Mouse (Mus musculus): Measurements from ENCODE around the gene Frs3. TPM values are rescaled to one million over a fixed set of nuclear protein-coding genes. Genes with fewer than 3 reads are reported as not detected.
"Not testable (repeated sequence)": the region's sequence is repeated elsewhere in the genome, so short reads cannot be mapped to it uniquely, and the experiment has no call there.

Gene Frs3
- total RNA-seq (2014; rRNA removed), result 143 and 153 TPM in 2 replicates
- polyA plus RNA-seq (2015; fragmentation: Nextera tagmentation; extraction: Ambion mirVana), result 55.1 and 58.8 TPM in 2 replicates

GRCm38 (mm10) chr17:47688608-47689575 is at the start of gene Frs3:
Gene Frs3, plus strand, starts transcription at chr17:47689030.
- TF ChIP-seq CTCF (IDR thresholded peaks at IDR 0.05; ENCODE audit: low read depth), result no peak
- H3K4me1 ChIP-seq (ENCODE audit: insufficient read depth, low read length), result peaks cover 14% of the 10 kb centered on the region
- peak within 1 kb of the TSS; percentile 58 for H3K4me3 ChIP-seq (ENCODE audit: low read length)
- H3K9ac ChIP-seq (replicated peaks; ENCODE audit: low read length), result peak within 1 kb of the TSS; percentile 84
- peak; percentile 87 for DNase-seq (ENCODE audit: low spot score)
- H3K4me2 ChIP-seq (ENCODE audit: low read depth, low read length), result peak within 1 kb of the TSS; percentile 92
- H3K27me3 ChIP-seq (ENCODE audit: insufficient read depth, low read length), result no peaks in the 10 kb centered on the region
- H3K9me3 ChIP-seq (ENCODE audit: low read length), result no peaks in the 10 kb centered on the region
- peak; percentile 70 for ATAC-seq
- H3K27ac ChIP-seq, result peak within 1 kb of the TSS; percentile 87
- WGBS, result under 1% methylated on average over 58 of the region's 58 CpGs
- H3K36me3 ChIP-seq (ENCODE audit: insufficient read depth, low read length), result peaks cover 8% of the 10 kb centered on the region; the same call in 1 of the 2 replicates

DNA sequence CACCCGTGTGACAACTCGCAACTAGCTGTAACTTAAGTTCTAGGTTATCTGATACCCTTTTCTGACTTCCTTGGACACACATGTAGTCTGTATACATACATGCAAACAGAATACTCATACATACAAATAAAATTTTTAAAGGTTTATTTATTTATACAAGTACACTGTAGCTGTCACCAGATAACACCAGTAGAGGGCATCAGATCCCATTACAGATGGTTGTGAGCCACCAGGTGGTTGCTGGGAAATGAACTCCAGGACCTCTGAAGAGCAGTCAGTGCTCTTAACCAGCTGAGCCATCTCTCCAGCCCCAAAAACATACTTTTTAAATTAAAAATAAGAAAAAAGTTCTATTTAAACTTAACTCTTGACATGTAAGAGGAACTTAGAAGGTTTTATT is 45.8 kb upstream of the Frs3 start:
- peak; percentile 26; the same call in 1 of the 2 replicates for TF ChIP-seq CTCF (IDR thresholded peaks at IDR 0.05; ENCODE audit: low read depth)
- Histone ChIP-seq H3K27ac (no peak overlapping the region), H3K4me2 (ENCODE audit: low read depth, low read length) (no peak overlapping the region), H3K9ac (replicated peaks; ENCODE audit: low read length) (no peak overlapping the region), H3K36me3 (ENCODE audit: insufficient read depth, low read length) (no peaks in the 10 kb centered on the region), H3K4me3 (ENCODE audit: low read length) (no peak overlapping the region), H3K9me3 (ENCODE audit: low read length) (no peaks in the 10 kb centered on the region), H3K4me1 (ENCODE audit: insufficient read depth, low read length) (no peaks in the 10 kb centered on the region), H3K27me3 (ENCODE audit: insufficient read depth, low read length) (no peaks in the 10 kb centered on the region)
- no peak for ATAC-seq
- WGBS, result 89% methylated on average over 2 of the region's 2 CpGs
- DNase-seq (ENCODE audit: low spot score), result no peak

GRCm38 (mm10) chr17:47646683-47647082 is 42.1 kb upstream of the Frs3 start:
- no peak overlapping the region for H3K4me2 ChIP-seq (ENCODE audit: low read depth, low read length)
- 78% methylated on average over 1 of the region's 1 CpGs for WGBS
- TF ChIP-seq CTCF (IDR thresholded peaks at IDR 0.05; ENCODE audit: low read depth), result peak; percentile 73
- H3K27ac ChIP-seq, result no peak overlapping the region
- DNase-seq (ENCODE audit: low spot score) (peak; percentile 73), ATAC-seq (no peak)
- H3K4me3 ChIP-seq (ENCODE audit: low read length), result no peak overlapping the region
- no peaks in the 10 kb centered on the region for H3K9me3 ChIP-seq (ENCODE audit: low read length)
- H3K36me3 ChIP-seq (ENCODE audit: insufficient read depth, low read length), result no peaks in the 10 kb centered on the region
- H3K9ac ChIP-seq (replicated peaks; ENCODE audit: low read length), result no peak overlapping the region
- H3K27me3 ChIP-seq (ENCODE audit: insufficient read depth, low read length), result no peaks in the 10 kb centered on the region
- no peaks in the 10 kb centered on the region for H3K4me1 ChIP-seq (ENCODE audit: insufficient read depth, low read length)

GRCm38 (mm10) chr17:47648966-47649365 is 39.9 kb upstream of the Frs3 start:
- no peak overlapping the region for H3K9ac ChIP-seq (replicated peaks; ENCODE audit: low read length)
- ATAC-seq, result no peak
- no peaks in the 10 kb centered on the region for H3K9me3 ChIP-seq (ENCODE audit: low read length)
- no peaks in the 10 kb centered on the region for H3K4me1 ChIP-seq (ENCODE audit: insufficient read depth, low read length)
- no peaks in the 10 kb centered on the region for H3K27me3 ChIP-seq (ENCODE audit: insufficient read depth, low read length)
- no peak for TF ChIP-seq CTCF (IDR thresholded peaks at IDR 0.05; ENCODE audit: low read depth)
- H3K27ac ChIP-seq, result no peak overlapping the region
- WGBS, result 47% methylated on average over 4 of the region's 4 CpGs
- no peaks in the 10 kb centered on the region for H3K36me3 ChIP-seq (ENCODE audit: insufficient read depth, low read length)
- no peak overlapping the region for H3K4me2 ChIP-seq (ENCODE audit: low read depth, low read length)
- H3K4me3 ChIP-seq (ENCODE audit: low read length), result no peak overlapping the region
- no peak for DNase-seq (ENCODE audit: low spot score)

GRCm38 (mm10) chr17:47651953-47652352 is 36.9 kb upstream of the Frs3 start:
- H3K4me3 ChIP-seq (ENCODE audit: low read length), result no peak overlapping the region
- no peak for TF ChIP-seq CTCF (IDR thresholded peaks at IDR 0.05; ENCODE audit: low read depth)
- DNase-seq (ENCODE audit: low spot score) (no peak), ATAC-seq (no peak)
- no peaks in the 10 kb centered on the region for H3K36me3 ChIP-seq (ENCODE audit: insufficient read depth, low read length)
- no peaks in the 10 kb centered on the region for H3K27me3 ChIP-seq (ENCODE audit: insufficient read depth, low read length)
- H3K9ac ChIP-seq (replicated peaks; ENCODE audit: low read length), result no peak overlapping the region
- H3K4me1 ChIP-seq (ENCODE audit: insufficient read depth, low read length), result no peaks in the 10 kb centered on the region
- H3K4me2 ChIP-seq (ENCODE audit: low read depth, low read length), result no peak overlapping the region
- no peak overlapping the region for H3K27ac ChIP-seq
- no peaks in the 10 kb centered on the region for H3K9me3 ChIP-seq (ENCODE audit: low read length)
- 76% methylated on average over 2 of the region's 2 CpGs for WGBS

DNA sequence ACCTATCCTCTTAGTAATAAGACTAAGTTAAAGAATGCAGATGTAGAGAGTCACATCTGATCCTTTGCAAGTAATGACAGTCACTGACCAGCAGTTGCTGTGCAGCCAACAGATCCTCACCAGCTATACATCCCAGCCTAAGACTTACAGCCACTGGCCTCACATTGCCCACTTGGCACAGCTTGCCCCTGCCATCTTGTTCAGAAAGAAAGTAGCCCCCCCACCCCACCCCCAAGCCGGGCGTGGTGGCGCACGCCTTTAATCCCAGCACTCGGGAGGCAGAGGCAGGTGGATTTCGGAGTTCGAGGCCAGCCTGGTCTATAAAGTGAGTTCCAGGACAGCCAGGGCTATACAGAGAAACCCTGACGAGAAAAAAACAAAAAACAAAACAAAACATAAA is 34.5 kb upstream of the Frs3 start:
- not testable (repeated sequence) for H3K27ac ChIP-seq

GRCm38 (mm10) chr17:47655697-47656096 is 33.1 kb upstream of the Frs3 start:
- no peaks in the 10 kb centered on the region for H3K36me3 ChIP-seq (ENCODE audit: insufficient read depth, low read length)
- no peak overlapping the region for H3K9ac ChIP-seq (replicated peaks; ENCODE audit: low read length)
- no peak overlapping the region for H3K4me2 ChIP-seq (ENCODE audit: low read depth, low read length)
- H3K4me1 ChIP-seq (ENCODE audit: insufficient read depth, low read length), result no peaks in the 10 kb centered on the region
- DNase-seq (ENCODE audit: low spot score) (no peak), ATAC-seq (no peak)
- H3K27ac ChIP-seq, result no peak overlapping the region
- no peak for TF ChIP-seq CTCF (IDR thresholded peaks at IDR 0.05; ENCODE audit: low read depth)
- no peaks in the 10 kb centered on the region for H3K27me3 ChIP-seq (ENCODE audit: insufficient read depth, low read length)
- no peaks in the 10 kb centered on the region for H3K9me3 ChIP-seq (ENCODE audit: low read length)
- no peak overlapping the region for H3K4me3 ChIP-seq (ENCODE audit: low read length)
- 84% methylated on average over 5 of the region's 5 CpGs for WGBS

More for the DNA sequence above, 34.5 kb upstream of the Frs3 start:
- H3K4me3 ChIP-seq (ENCODE audit: low read length); H3K4me1 ChIP-seq (ENCODE audit: insufficient read depth, low read length); ATAC-seq; H3K4me2 ChIP-seq (ENCODE audit: low read depth, low read length); H3K9me3 ChIP-seq (ENCODE audit: low read length); H3K36me3 ChIP-seq (ENCODE audit: insufficient read depth, low read length); DNase-seq (ENCODE audit: low spot score); H3K27me3 ChIP-seq (ENCODE audit: insufficient read depth, low read length); H3K9ac ChIP-seq (replicated peaks; ENCODE audit: low read length): not testable (repeated sequence)
- WGBS, result 94% methylated on average over 8 of the region's 8 CpGs

All from hindbrain, postnatal 0 days (tissue).